Mouse (Mus musculus): Measurements from ENCODE around the gene Msrb3. TPM values are rescaled to one million over a fixed set of nuclear protein-coding genes. Genes with fewer than 3 reads are reported as not detected.

Gene Msrb3
- total and polyA plus RNA-seq, 3 experiments, result not detected

GRCm38 (mm10) chr10:120767418-120767817 is 131.5 kb downstream of the Msrb3 start:
- dilution Hi-C loops (cut with MboI; ENCODE audit: extremely low pct_ligation_motif_present, extremely low pct_unique_long_range_greater_than_20kb, low sequenced_read_pairs), result no loop called here
- no peak overlapping the region for H3K9ac ChIP-seq (ENCODE audit: insufficient read depth, low read depth)

GRCm38 (mm10) chr10:120765398-120765797 is 133.5 kb downstream of the Msrb3 start:
- Histone ChIP-seq H3K27ac (ENCODE audit: insufficient read depth, low read depth) (no peak overlapping the region), H3K9ac (ENCODE audit: insufficient read depth, low read depth) (no peak overlapping the region), H3K79me2 (replicated peaks; ENCODE audit: control insufficient read depth, extremely low read depth, insufficient read depth, poor library complexity, severe bottlenecking) (no peaks in the 10 kb centered on the region), H3K27me3 (replicated peaks) (no peaks in the 10 kb centered on the region), H3K4me3 (replicated peaks in 1 of 3; ENCODE audit: low read depth in 2 of 3, low read length in 2 of 3, poor library complexity in 1 of 3) (no peak overlapping the region), H3K4me2 (ENCODE audit: insufficient read depth, low read depth, poor library complexity, severe bottlenecking) (no peak overlapping the region), H3K9me3 (replicated peaks; ENCODE audit: low read length) (peaks cover 73% of the 10 kb centered on the region), H3K36me3 (replicated peaks in 1 of 2; ENCODE audit: control insufficient read depth in 1 of 2, insufficient read depth in 1 of 2, low read length in 1 of 2) (no peaks in the 10 kb centered on the region), H3K4me1 (ENCODE audit: control insufficient read depth in 1 of 2, insufficient read depth in 2 of 2) (no peaks in the 10 kb centered on the region)
- dilution Hi-C loops (cut with MboI; ENCODE audit: extremely low pct_ligation_motif_present, extremely low pct_unique_long_range_greater_than_20kb, low sequenced_read_pairs) (no loop called here), in situ Hi-C loops (cut with MboI; ENCODE audit: low pct_ligation_motif_present, low pct_unique_long_range_greater_than_20kb, low sequenced_read_pairs) (no loop called here)
- no peak for DNase-seq (ENCODE audit: extremely low read depth)
- TF ChIP-seq GABPA (IDR thresholded peaks at IDR 0.05; ENCODE audit: insufficient replicate concordance, low read depth, low read length), result no peak
- no peak for TF ChIP-seq NELFE (IDR thresholded peaks at IDR 0.05; ENCODE audit: low read depth, low read length)
- no peak for TF ChIP-seq USF2 (conservative IDR thresholded peaks at IDR 0.05; ENCODE audit: low read depth, low read length)
- no peak for TF ChIP-seq TCF12 (IDR thresholded peaks at IDR 0.05; ENCODE audit: low read depth, low read length)
- TF ChIP-seq JUN (IDR thresholded peaks at IDR 0.05; ENCODE audit: insufficient read depth, low read depth, low read length), result no peak
- TF ChIP-seq UBTF (IDR thresholded peaks at IDR 0.05; ENCODE audit: low read depth, low read length), result no peak

More at GRCm38 (mm10) chr10:120767418-120767817, 131.5 kb downstream of the Msrb3 start:
- H3K79me2 ChIP-seq (replicated peaks; ENCODE audit: control insufficient read depth, extremely low read depth, insufficient read depth, poor library complexity, severe bottlenecking), result no peaks in the 10 kb centered on the region
- H3K4me3 ChIP-seq (replicated peaks in 1 of 3; ENCODE audit: low read depth in 2 of 3, low read length in 2 of 3, poor library complexity in 1 of 3), result no peak overlapping the region
- TF ChIP-seq ZNF384 (IDR thresholded peaks at IDR 0.05; ENCODE audit: low read depth, low read length) (no peak), TBP (conservative IDR thresholded peaks at IDR 0.05; ENCODE audit: low read depth, low read length) (no peak), RCOR1 (conservative IDR thresholded peaks at IDR 0.05; ENCODE audit: low read depth, low read length) (no peak), EP300 (IDR thresholded peaks at IDR 0.05; ENCODE audit: low read length) (no peak), USF1 (IDR thresholded peaks at IDR 0.05; ENCODE audit: low read depth, low read length) (no peak), JUND (conservative IDR thresholded peaks at IDR 0.05; ENCODE audit: low read depth, low read length) (no peak), JUN (IDR thresholded peaks at IDR 0.05; ENCODE audit: insufficient read depth, low read depth, low read length) (no peak), MAFK (IDR thresholded peaks at IDR 0.05; ENCODE audit: insufficient replicate concordance, low read length) (no peak), MXI1 (IDR thresholded peaks at IDR 0.05; ENCODE audit: low read depth, low read length) (no peak), CTCF (conservative IDR thresholded peaks at IDR 0.05 in 1 of 2, IDR thresholded peaks at IDR 0.05 in 1 of 2; ENCODE audit: low read depth in 2 of 2, low read length in 2 of 2) (no peak), NELFE (IDR thresholded peaks at IDR 0.05; ENCODE audit: low read depth, low read length) (no peak)
- H3K4me2 ChIP-seq (ENCODE audit: insufficient read depth, low read depth, poor library complexity, severe bottlenecking), result no peak overlapping the region
- no peaks in the 10 kb centered on the region for H3K4me1 ChIP-seq (ENCODE audit: control insufficient read depth in 1 of 2, insufficient read depth in 2 of 2)
- DNase-seq (ENCODE audit: extremely low read depth), result no peak
- in situ Hi-C loops (cut with MboI; ENCODE audit: low pct_ligation_motif_present, low pct_unique_long_range_greater_than_20kb, low sequenced_read_pairs), result no loop called here
- H3K27me3 ChIP-seq (replicated peaks), result no peaks in the 10 kb centered on the region
- H3K36me3 ChIP-seq (replicated peaks in 1 of 2; ENCODE audit: control insufficient read depth in 1 of 2, insufficient read depth in 1 of 2, low read length in 1 of 2), result no peaks in the 10 kb centered on the region
- H3K27ac ChIP-seq (ENCODE audit: insufficient read depth, low read depth), result no peak overlapping the region
- H3K9me3 ChIP-seq (replicated peaks; ENCODE audit: low read length), result peaks cover 67% of the 10 kb centered on the region
